Mouse (Mus musculus): ENCODE measurements around the gene Acap3.

The Acap3 gene

DNA sequence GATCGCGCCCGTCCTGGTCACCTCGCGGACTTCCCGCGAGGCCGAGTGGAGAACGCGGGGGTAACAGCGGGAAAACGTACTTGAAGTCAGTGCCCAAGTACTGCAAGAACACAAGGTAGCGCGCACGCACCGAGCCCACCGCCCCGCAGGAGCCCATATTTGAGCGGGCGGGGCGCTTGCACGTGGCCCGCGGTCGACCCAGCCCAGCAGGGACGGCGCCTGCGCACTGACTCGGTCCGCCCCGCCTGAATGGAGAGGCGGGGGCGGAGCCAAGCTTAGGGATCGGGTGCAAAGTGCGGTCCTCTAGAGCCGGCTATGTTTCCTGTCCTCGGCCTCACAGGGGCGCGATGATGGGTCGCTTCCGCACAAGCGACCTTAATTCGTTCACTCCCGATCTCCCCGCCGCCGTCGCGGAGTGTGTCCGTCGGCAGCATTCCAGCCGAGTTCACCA, at the start of gene Acap3, which contains the start of gene Pusl1:
TSS of gene Acap3 (plus strand) at position 272 of the 451 bp plus-strand sequence.
TSS of gene Pusl1 (minus strand) at position 231 of the 451 bp plus-strand sequence.
- DNase-seq (ENCODE audit: low read depth, low spot score) = peak; percentile 96

DNA sequence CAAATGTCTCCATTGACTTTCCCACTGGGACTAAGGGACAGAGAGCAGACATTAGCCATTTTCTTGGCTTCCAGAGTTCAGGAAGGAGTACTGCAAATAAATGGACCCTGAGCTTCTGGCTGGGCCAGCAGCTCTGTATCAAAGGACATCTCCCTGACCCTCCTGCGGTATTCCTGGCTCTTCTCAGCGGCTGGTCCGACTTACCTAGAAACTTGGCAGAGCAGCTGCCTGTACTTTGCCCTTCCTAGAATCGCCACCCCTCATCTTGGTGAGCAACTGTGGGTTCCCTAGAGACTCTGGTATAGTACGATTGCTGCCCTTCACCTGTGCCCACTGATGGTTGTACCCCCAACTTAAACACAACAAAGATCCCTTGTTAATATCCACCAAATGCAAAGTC, 48.4 kb upstream of the Acap3 start:
- no peak for DNase-seq (ENCODE audit: low read depth, low spot score)

DNA sequence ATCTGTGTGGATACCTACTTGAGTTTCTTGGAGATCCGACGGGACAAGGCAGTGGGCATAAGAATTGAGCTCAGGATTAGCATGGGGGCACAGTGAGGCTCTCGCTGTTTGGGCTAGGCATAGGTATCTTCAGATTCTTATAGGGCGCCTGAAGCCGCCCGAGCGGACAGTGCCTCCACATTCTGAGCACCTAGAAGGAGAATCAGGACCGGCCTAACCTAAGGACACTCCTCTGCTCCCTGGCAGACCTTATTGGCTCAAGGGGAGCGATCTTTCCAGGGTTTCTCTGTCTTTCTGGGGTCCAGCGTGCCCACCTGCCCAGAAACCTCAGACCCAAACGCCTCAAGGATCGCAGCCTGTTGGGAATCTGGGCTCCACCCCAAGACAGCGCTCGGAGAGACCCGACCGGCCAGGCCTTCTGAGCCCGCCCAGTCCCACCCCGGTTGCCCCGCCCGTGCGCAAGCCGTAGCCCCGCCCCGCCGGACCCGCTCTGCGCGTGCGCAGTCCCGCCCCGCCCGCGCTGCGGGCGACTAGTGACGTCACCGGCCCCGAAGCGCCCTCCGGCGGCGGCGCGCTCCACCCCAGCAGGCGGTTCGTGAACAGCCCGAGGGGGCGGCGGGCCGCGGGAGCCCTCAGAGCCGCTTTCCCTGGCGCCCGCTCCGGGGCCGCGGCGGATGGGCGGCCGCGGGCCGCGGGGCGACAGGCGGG, 44.6 kb upstream of the Acap3 start, which contains the start of gene Dvl1:
TSS of gene Dvl1 (plus strand) at position 532 of the 708 bp plus-strand sequence.
- DNase-seq (ENCODE audit: low read depth, low spot score) = peak; percentile 94

DNA sequence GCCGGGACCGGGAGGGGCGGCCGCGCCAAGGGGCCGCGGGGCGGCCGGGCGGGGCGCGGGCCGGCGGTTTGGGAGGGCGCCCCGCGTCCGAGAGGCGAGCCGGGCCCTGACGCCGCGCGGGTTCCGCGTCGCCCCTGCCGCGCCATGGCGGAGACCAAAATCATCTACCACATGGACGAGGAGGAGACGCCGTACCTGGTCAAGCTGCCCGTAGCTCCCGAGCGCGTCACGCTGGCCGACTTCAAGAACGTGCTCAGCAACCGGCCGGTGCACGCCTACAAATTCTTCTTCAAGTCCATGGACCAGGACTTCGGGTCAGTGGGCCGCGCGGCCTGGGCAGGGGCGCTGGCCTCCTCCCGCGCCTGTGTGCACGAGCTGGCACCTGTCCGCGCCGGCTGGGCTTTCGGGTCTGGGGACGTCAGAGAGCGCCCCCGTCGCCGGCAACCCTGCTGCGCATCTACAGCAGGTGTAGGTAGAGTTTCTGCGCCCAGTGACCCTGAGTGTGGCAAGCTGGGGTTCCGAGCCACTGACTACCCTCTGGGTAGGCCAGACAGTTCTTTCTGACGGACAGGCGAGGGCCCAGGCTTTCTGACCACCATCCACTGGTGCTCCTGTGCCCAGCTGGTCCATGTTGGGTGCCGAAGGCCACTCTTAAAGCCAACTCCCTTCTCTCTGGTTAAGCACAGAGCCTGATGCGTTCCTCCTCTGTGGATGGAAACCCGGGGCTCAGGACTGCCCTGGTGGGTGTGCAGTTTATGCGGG, 43.9 kb upstream of the Acap3 start:
- DNase-seq (ENCODE audit: low read depth, low spot score) = peak; percentile 73

DNA sequence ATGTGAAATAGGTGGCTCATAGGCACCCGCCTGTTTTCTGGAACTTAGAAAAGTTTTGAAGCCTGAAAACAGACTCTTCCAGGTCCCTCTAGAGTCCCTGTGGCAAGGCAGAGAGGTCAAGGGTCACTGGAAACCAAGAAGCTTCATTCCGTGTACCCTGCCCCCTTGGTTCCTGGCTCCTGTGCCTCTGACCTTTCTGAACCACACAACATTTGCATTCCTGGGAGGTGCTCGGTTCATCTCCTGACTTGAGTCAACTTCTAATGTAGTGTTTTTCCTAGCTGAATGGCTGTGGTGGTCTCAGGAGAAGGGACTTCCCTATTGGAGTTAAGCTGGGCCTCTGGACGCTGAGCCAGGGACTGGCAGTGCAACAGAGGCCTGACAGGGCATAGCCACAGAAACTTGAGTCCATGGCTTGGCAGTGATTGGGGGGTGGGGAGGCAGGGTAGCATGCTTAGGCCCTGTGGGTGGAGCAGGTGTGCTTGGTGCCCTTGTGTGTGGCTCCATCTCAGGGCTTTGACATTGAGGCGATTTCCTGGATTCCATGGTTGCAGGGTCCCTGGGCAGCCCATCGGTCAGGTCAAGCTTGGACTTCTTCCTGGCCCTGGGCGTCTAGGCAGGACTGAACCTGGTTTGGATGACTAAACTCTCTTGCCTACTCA, 43.1 kb upstream of the Acap3 start:
- no peak for DNase-seq (ENCODE audit: low read depth, low spot score)

DNA sequence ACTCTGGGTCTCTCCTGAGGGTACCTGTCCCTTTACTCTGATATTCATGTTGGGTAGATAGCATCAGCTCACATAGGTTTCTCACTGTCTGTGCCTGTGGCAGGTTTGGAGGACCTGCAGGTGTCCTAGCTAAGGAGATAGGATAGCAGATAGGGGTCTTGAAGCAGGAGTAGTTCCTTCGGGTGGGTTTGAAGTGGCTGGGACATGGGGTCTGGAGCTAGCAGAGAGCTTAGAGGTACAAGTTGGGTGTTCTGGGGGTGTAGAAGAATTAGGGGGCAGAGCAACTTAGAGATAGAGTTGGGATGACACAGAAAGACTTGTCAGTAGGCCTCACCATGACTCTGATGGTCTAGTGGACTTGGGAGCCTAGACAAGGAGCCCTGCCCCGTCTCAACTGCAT, 42.2 kb upstream of the Acap3 start:
- no peak for DNase-seq (ENCODE audit: low read depth, low spot score)

DNA sequence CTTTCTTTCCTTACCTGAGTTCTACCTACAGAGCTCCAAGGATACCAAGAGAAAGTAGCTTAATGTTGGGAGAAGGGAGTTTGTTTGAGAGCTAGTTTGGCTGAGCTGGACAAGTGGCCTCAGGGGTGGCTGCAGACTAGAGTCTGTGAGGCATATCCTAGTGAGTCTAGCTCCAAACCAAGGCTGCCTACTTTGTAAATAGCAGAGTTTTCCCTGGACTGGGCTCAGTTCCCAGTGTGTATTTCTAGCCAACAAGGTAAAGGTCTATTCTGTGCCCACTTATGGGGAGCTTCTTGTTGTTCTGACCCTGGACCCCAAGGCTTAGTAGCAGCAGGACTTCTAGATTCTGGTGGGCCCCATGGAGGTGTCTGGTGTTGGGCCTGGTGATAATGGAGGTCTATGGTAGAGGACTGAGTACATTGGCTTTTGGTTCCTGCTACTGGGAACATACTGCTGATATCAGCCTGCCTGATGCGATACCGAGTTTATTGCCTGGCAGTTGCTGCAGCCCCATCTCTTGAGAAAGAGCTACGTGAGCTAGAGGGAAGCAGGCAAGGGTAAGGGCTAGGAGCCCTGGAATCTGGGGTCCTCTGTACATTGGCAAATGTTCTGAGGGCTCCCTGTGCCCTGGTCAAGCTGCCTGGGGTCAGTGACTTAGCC, 41.7 kb upstream of the Acap3 start:
- no peak for DNase-seq (ENCODE audit: low read depth, low spot score)

DNA sequence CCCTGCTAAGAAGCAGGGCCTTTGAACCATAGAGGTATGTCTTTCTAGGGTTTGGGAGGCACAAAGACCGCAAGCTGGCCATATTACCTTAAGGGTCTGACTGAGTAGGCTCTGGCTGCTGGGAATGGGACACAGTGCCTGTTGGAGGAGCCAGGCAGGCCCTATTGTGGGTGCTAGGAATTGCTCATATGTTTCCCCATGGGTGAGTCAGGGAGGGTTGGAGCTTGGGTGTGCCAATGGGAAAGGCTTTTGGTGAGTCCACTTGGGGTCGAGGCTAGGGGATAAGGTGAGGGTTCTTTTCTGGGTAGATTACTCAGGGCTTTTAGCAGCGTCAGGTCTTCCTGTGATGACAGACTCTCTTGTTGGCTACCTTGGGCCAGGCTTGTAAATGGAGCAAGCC, 40.3 kb upstream of the Acap3 start:
- DNase-seq (ENCODE audit: low read depth, low spot score) = no peak

DNA sequence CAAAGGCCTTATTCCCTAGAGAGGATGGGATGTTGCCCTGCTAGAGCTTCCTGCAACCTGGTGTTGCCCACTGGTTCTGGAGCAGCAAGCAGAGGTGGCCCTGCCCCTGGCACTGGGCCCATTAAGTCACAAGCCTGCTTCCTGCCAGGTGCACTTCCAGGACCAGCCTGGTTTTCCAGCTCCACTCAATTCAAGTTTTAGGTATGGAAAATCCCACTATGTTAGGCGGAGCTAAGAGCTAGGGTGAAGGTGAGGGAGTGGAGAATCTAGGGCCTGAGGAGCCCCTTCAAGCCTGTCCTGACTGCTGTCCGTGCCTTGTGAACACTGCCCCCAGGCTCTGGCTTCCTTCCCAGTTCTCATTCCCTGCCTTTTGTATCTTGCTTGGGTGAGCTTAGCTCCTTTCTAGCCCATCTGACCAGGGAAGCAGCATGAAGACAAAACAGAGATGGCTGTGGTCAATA, 39.6 kb upstream of the Acap3 start:
- no peak for DNase-seq (ENCODE audit: low read depth, low spot score)

DNA sequence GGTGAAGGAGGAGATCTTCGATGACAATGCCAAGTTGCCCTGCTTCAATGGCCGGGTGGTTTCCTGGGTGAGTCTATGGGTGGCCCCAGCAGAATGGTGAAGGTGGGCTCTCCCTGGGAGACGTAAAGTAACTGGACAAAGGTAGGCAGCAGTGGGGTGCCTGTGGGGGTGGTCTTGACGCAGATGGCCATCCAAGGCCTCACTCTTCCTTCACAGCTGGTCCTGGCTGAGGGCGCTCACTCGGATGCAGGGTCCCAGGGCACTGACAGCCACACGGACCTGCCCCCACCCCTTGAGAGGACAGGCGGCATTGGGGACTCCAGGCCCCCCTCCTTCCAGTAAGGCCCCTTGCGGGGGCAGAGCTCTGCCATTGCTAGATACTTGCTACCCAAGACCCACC, 38.2 kb upstream of the Acap3 start:
- no peak for DNase-seq (ENCODE audit: low read depth, low spot score)

DNA sequence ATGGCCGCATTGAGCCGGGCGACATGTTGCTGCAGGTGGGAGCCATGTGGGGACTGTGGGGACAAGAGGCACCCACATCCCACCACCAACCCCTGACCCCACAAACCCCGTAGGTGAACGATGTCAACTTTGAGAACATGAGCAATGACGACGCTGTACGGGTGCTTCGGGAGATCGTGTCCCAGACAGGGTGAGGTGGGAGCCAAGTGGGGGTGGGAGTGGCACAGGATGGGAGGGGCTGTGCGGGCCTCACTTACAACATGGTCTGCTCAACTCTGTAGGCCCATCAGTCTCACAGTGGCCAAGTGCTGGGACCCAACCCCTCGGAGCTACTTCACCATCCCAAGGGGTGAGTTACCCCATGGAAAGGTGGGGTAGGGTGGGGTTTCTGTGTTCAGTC, 36.6 kb upstream of the Acap3 start:
- no peak for DNase-seq (ENCODE audit: low read depth, low spot score)

DNA sequence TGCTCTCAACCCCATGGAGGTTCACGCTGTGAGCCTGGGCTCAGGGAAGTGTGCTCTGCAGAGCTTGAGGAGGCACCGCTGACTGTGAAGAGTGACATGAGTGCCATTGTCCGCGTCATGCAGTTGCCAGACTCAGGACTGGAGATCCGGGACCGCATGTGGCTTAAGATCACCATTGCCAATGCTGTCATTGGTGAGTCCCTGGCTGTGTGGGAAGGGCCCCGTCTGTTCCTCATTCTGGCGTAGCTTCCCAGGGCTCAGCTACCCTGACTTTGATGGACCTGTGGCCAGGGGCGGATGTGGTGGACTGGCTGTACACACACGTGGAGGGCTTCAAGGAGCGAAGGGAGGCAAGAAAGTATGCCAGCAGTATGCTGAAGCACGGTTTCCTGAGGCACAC, 35.6 kb upstream of the Acap3 start:
- DNase-seq (ENCODE audit: low read depth, low spot score) = no peak

DNA sequence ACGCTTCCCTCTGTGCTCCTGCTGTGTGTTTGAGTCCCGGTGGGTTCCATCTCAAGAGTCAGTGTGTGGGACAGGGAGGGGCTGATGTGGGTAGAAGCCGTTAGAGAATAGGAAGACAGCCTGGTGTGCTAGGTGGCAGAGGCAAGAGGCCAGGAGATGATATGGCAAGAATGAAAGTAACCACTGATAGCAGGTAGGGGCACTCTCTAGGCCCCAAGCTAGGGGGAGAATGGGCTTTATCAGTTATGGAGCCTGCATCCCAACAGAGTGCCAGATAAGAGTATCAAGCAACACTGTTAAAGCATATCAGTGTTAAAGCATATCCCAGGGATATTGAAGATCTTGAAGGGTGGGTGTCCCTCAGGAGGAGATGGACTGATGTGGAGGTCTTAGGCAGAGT, 34.7 kb upstream of the Acap3 start:
- no peak for DNase-seq (ENCODE audit: low read depth, low spot score)

DNA sequence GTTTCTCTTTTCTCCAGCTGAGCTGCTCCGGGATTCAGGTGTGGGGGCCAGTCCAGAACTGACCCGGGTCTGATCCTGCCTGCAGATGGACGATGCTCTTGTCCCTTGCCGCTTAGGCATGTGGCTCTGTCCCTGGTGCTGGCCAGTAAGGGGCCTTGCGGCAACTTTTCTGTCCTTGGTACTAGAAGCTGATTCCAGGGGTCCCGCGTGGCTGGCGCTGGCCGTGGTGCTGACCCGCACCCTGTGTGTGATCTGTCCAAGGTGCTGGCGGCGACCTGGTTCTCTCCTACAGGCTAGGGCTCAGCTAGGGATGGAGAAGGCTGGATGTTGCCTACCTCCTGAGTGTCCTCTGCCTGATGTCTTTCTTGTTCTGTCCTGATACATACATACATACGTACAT, 32.3 kb upstream of the Acap3 start:
- no peak for DNase-seq (ENCODE audit: low read depth, low spot score)

DNA sequence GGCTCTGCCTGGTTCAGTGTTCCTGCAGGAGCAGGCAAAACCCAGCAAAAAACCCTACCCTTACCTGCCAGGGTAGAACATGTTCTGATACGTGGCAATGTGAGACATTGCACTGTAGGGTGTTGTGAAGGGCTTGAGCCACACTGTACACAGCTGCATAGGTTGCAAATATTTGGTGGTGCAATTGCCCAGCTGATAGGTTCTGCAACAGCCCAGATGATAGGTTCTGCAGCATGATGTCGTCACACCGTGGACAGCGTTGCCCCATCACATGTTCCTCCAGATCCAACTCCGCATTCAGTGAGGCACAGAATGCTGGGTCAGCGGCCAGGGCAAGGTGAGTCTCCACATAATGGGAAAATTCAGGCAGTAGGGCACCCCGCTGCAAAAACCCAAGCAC, 29.8 kb upstream of the Acap3 start:
- no peak for DNase-seq (ENCODE audit: low read depth, low spot score)

DNA sequence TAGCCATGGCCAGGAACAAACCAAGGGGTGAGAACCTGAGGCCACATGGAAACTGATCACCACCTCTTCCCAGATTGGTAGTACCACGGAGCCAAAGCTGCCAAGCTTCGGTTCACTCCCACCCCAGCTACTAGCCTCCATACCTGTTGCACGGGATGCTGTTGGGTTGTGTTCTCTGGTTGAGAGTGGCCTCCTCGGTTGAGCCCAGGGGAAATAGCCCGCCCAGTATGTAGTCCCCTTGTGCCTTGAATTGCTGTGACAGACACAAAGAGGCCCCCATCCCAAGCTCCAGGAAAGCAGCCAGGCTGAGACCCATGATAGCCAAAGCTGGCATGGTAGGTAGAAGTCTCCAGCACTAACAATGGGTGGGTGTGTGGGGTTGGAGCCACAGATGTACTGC, 28.6 kb upstream of the Acap3 start, which contains the start of gene Tas1r3:
TSS of gene Tas1r3 (minus strand) at position 362 of the 400 bp plus-strand sequence.
- DNase-seq (ENCODE audit: low read depth, low spot score) = no peak

DNA sequence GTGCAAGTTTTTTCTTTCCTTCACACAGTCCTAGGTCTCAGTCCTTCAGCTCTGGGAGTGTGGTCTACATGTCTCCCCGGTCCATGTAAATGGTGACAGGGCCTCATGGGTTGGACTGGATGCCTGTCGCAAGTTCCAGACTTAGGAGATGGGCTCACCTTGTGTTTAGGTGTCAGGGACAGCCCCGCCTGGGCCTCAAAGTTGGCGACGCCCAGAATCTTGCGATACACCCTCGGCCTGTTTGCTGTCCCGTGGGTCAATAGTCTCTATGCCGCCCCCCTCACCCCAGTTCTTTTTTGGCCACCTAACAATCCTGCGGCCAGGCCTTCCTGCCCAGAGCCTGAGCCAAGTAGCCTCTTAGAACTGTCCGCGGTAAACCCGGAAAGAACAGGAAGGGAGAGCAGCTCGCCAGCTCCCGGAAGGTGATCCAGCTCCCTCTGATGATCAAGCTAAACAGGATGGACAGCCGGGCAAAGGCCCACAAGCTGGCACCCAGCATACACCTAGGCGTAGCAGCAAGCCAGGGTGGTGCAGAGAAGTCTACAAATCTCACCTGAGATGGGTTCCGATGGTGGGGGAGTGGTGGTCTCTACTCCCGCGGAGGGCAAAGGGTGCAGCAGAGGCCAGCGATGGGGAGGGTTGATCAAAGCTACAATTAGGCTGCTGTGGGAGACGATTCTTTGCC, 22.9 kb upstream of the Acap3 start:
- DNase-seq (ENCODE audit: low read depth, low spot score) = no peak

DNA sequence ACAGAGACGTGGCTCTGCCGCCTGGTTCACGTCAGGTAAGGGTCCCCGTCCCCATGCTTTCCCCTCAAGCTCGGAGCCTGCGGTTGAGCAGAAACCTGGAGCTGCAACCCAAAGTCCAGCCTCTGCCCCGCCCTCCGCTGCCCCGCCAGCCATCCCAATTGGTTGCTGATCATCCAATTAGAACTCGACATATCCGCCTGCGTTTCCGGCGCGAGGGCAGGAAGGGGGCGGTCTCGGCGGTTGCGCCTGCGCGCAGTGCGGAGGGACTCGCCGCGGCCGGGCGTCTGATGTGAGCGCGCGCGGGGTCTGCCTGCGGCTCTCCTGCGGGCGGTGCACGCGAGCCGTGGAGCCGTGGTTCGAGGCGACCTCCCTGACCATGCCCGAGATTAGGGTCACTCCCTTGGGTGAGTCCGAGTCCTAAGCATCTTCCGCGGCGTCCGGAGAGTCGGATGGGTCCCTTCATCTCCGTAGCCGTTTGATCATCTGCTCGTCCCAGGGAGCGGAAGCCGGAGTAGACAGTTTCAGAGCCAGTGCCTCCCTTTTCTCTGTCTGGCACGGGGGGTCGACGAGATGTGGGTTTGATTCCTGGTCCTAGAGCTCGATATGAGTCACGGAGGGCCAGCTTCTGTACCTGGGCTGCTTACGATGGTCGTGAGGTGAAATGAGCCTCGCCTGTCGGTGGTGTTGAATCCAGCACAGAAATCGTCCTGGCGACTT, 22.1 kb upstream of the Acap3 start, which contains the start of the genes Cptp and Ints11:
TSS of gene Cptp (minus strand) at position 124 of the 717 bp plus-strand sequence.
TSS of gene Ints11 (plus strand) at position 230 of the 717 bp plus-strand sequence.
- DNase-seq (ENCODE audit: low read depth, low spot score) = peak; percentile 96

DNA sequence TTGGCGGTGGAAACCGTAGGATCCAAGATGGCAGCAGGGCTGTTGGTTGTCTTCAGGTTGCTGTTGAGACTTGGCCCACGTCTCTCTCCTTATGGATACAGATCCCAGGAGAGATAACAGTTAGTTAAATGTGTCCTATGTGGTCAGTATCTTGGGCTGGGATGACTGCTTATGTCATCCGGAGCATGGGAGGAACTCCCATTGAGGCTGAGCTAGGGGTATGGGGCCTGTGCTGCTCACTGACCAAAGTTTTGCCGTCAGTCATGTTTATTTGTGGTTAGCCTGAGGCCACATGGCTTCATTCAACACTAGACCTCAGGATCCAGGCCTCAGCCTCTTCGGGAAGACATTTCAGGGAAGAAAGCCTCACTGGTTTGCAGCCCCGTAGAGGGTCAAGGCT, 20.2 kb upstream of the Acap3 start:
- DNase-seq (ENCODE audit: low read depth, low spot score) = no peak

DNA sequence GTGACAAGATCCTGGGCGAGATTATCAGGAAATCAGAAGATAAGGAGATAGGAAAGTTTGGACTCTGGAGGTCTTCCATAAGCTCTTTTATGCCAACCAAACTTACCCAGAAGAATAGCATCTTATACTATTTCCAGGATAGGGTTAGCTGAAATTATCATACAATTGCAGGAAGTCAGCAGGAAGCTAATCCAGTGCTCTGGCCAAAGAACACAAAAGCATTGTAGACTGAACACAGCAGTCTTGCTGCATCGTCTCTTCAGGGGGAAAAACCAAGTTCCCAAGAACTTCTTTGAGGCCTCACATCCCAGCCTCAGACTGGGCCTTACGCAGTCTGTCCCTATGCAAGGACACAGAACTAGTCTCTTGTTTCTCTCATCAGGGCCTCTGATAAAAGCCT, 8.0 kb upstream of the Acap3 start:
- DNase-seq (ENCODE audit: low read depth, low spot score) = no peak

Data from A20 (cell line).